Mouse (Mus musculus) neutrophil, adult 65 days (primary cell): ENCODE results near the gene Ankrd37. TPM values are rescaled to one million over a fixed set of nuclear protein-coding genes. Genes with fewer than 3 reads are reported as not detected.

Source experiments
- total RNA-seq: library from RNA; stranded (reverse); gene quantifications from 2 replicates; pipeline ENCODE4 v1.2.4, GENCODE M21; 2023

Gene Ankrd37
- 1.0 and 1.3 TPM in 2 replicates for total RNA-seq

GRCm38 (mm10) chr8:46005596-46005995 lies at the start of gene Ankrd37:
Gene Ankrd37 (minus strand): TSS chr8:46005707.

DNA sequence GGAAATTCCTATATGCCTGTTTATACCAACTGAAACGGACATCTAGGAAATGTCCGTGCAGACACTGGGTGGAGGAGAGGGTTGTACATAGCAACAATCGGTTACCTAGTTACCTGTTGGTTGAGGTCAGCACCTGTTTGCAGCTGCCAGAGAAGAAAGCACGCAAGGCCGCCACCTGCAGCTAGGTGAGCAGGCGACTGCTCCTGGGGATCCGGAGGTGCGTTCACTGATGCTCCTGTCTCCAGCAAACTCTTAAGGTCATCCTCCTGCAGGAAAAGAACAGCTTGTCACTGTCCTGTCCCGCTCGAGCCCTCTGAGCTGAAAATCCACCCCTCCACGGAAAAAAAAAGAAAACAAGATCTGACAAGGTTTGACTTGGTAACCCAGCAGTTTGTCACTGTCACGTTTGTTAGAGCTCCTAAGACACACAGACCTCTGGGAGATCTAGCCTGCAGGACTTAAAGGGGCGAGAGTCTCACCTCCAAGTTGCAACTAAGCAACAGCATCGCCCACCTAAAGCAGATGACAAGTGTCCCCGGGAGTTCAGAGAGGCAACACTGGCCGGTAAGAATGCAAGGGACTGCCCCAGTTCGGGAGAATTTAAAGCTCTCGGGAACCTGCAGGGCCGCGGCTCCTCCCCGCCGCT lies 6.2 kb downstream of the Ankrd37 start, which contains the start of gene Lrp2bp:
Gene Lrp2bp (plus strand): TSS at position 166 of the 646 bp plus-strand sequence.

DNA sequence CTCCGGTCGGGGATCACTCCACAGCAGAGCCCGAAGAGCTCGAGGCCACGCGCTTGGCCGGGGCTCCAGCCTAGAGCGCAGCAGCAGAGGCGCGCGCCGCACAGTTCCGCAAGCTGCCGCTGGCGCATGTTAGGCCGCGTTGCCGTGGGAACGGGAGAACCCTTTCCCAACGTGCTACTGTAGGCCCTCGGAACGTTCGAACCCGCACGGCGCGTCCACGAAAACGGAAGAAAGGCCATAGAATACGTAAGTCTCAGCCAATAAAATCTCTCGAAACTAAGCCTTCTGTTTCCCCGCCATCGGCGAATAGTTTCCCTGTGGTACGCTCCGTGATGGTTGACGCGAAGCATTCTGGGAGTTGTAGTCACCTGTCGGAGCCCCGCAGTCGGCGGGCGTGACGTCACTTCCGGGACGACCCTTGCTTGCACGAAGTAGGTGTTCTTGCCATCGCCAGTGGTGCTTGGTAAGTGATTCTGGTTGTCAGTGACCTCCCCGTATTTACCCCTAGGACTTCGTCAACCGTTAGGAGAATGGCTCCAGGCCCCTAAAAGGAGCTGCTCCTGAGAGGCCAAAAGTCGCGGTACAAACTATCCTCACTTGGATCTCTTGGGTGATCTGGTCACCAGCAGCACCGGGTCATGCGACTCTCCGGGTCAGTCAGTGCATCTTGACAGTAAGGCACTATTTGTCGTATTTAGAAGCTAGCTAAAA lies 30.2 kb downstream of the Ankrd37 start, which contains the start of the genes 1700029J07Rik and Ufsp2:
Gene 1700029J07Rik (minus strand): TSS at position 127 of the 711 bp plus-strand sequence.
Gene Ufsp2 (plus strand): TSS at position 403 of the 711 bp plus-strand sequence.

Other genes with a start within 250 kb of the Ankrd37 start
- not detected in 2 replicates for gene Pdlim3, start 120.2 kb downstream of the Ankrd37 start, total RNA-seq
- not detected in 2 replicates for gene Ccdc110, start 71.1 kb downstream of the Ankrd37 start, total RNA-seq
- not detected in 2 replicates for gene 1700029J07Rik, start 30.5 kb downstream of the Ankrd37 start, total RNA-seq
- gene Ufsp2, start 30.2 kb downstream of the Ankrd37 start, total RNA-seq = 24.3 and 26.1 TPM in 2 replicates
- gene Lrp2bp, start 6.4 kb downstream of the Ankrd37 start, total RNA-seq = not detected in 2 replicates
- gene Cfap97, start 146.1 kb upstream of the Ankrd37 start, total RNA-seq = 6.0 and 6.6 TPM in 2 replicates
- gene Snx25, start 146.5 kb upstream of the Ankrd37 start, total RNA-seq = 5.6 and 5.8 TPM in 2 replicates
- 14.7 and 18.9 TPM in 2 replicates for gene Slc25a4, start 205.6 kb upstream of the Ankrd37 start, total RNA-seq